Mouse (Mus musculus) embryonic stem cell, embryonic (primary cell): Measurements from ENCODE around the gene Cdc42.

Source experiments
- CTCF ChIA-PET, 4 experiments: fragments of 300-600 bp in 2 of 4; fragments of 350-600 bp in 2 of 4; sonication (Branson Sonifier 250); formaldehyde crosslinking; loops; one replicate each; lab custom pipeline; 2022; ENCODE audit warnings: inconsistent platforms in 2 of 4; lab: Charles Lee
- POLR2A ChIA-PET, 4 experiments: fragments of 300-600 bp in 2 of 4; fragments of 350-600 bp in 2 of 4; sonication (Branson Sonifier 250); formaldehyde crosslinking; loops; one replicate each; lab custom pipeline; 2022; ENCODE audit warnings: antibody characterized with exemption in 4 of 4, inconsistent platforms in 1 of 4; lab: Charles Lee

The Cdc42 gene

GRCm38 (mm10) chr4:137306577-137306888 lies 51.0 kb downstream of the Cdc42 start:
- CTCF ChIA-PET, result interaction anchor here in 2 of 4 experiments (0.9 to 5.9 kb wide), 5 partner anchors 8 to 235 kb away, joined by 4 to 28 read pairs (median 5); no protein-coding TSS in a partner anchor
- POLR2A ChIA-PET, result interaction anchor here in 1 of 4 experiments (0.5 to 0.6 kb wide), 3 partner anchors 26 to 548 kb away, joined by 3 to 5 read pairs (median 4); no protein-coding TSS in a partner anchor

GRCm38 (mm10) chr4:137305831-137306576 lies 51.5 kb downstream of the Cdc42 start:
- ChIA-PET CTCF (interaction anchor here in 3 of 4 experiments (0.5 to 5.9 kb wide), 9 partner anchors 8 to 484 kb away, joined by 3 to 28 read pairs (median 5); no protein-coding TSS in a partner anchor), POLR2A (interaction anchor here in 2 of 4 experiments (0.5 to 1.0 kb wide), 6 partner anchors 8 to 548 kb away, joined by 3 to 5 read pairs (median 4); no protein-coding TSS in a partner anchor)

- POLR2A ChIA-PET, result interaction anchor here in 1 of 4 experiments (1.0 to 1.6 kb wide), 4 partner anchors 9 to 48 kb away, joined by 3 read pairs; no protein-coding TSS in a partner anchor
- CTCF ChIA-PET, result interaction anchor here in 3 of 4 experiments (0.5 to 5.9 kb wide), 6 partner anchors 9 to 450 kb away, joined by 3 to 28 read pairs (median 4); no protein-coding TSS in a partner anchor
Measured at GRCm38 (mm10) chr4:137305066-137305465, 52.5 kb downstream of the Cdc42 start.

- ChIA-PET CTCF (interaction anchor here in 2 of 4 experiments (0.6 to 5.9 kb wide), 4 partner anchors 10 to 565 kb away, joined by 4 to 28 read pairs (median 6); no protein-coding TSS in a partner anchor), POLR2A (interaction anchor here in 2 of 4 experiments (0.6 to 1.6 kb wide), 3 partner anchors 10 to 39 kb away, joined by 3 read pairs; no protein-coding TSS in a partner anchor)
Measured at GRCm38 (mm10) chr4:137304106-137304505, 53.4 kb downstream of the Cdc42 start.

GRCm38 (mm10) chr4:137301635-137302034 lies 55.9 kb downstream of the Cdc42 start:
- ChIA-PET CTCF (interaction anchor here (0.6 to 5.9 kb wide), 7 partner anchors 12 to 225 kb away, joined by 3 to 28 read pairs (median 4); no protein-coding TSS in a partner anchor), POLR2A (interaction anchor here in 1 of 4 experiments (1.0 to 1.4 kb wide), 3 partner anchors 10 to 23 kb away, joined by 3 to 4 read pairs (median 3); no protein-coding TSS in a partner anchor)

- ChIA-PET POLR2A (interaction anchor here in 2 of 4 experiments (0.8 to 1.4 kb wide), 4 partner anchors 8 to 81 kb away, joined by 3 to 4 read pairs (median 4); no protein-coding TSS in a partner anchor), CTCF (interaction anchor here in 3 of 4 experiments (0.5 to 1.3 kb wide), 4 partner anchors 8 to 24 kb away, joined by 3 read pairs; no protein-coding TSS in a partner anchor)
Measured at GRCm38 (mm10) chr4:137300227-137300626, 57.3 kb downstream of the Cdc42 start.

GRCm38 (mm10) chr4:137298406-137298805 lies 59.1 kb downstream of the Cdc42 start:
- POLR2A ChIA-PET, result interaction anchor here in 2 of 4 experiments (0.6 kb wide), 2 partner anchors 10 to 72 kb away, joined by 3 read pairs; no protein-coding TSS in a partner anchor
- CTCF ChIA-PET, result interaction anchor here in 3 of 4 experiments (0.6 to 2.1 kb wide), 4 partner anchors 10 to 445 kb away, joined by 3 to 5 read pairs (median 4); no protein-coding TSS in a partner anchor

GRCm38 (mm10) chr4:137297611-137298010 lies 59.9 kb downstream of the Cdc42 start:
- ChIA-PET POLR2A (interaction anchor here in 1 of 4 experiments (1.0 kb wide), 1 partner anchor 8 kb away, joined by 4 read pairs; no protein-coding TSS in a partner anchor), CTCF (interaction anchor here in 2 of 4 experiments (0.6 to 2.1 kb wide), 4 partner anchors 10 to 430 kb away, joined by 3 to 5 read pairs (median 4); no protein-coding TSS in a partner anchor)

- POLR2A ChIA-PET, result interaction anchor here in 1 of 4 experiments (2.4 to 3.3 kb wide), 2 partner anchors 13 to 16 kb away, joined by 8 to 10 read pairs; no protein-coding TSS in a partner anchor
- CTCF ChIA-PET, result interaction anchor here in 2 of 4 experiments (0.6 to 1.3 kb wide), 5 partner anchors 13 to 434 kb away, joined by 3 to 4 read pairs (median 3); no protein-coding TSS in a partner anchor
Measured at GRCm38 (mm10) chr4:137294951-137295350, 62.6 kb downstream of the Cdc42 start.

- ChIA-PET CTCF (interaction anchor here in 2 of 4 experiments (0.6 to 1.3 kb wide), 5 partner anchors 14 to 434 kb away, joined by 3 to 4 read pairs (median 3); no protein-coding TSS in a partner anchor), POLR2A (interaction anchor here in 1 of 4 experiments (2.4 to 3.3 kb wide), 2 partner anchors 14 to 16 kb away, joined by 8 to 10 read pairs; no protein-coding TSS in a partner anchor)
Measured at GRCm38 (mm10) chr4:137294474-137294873, 63.0 kb downstream of the Cdc42 start.

GRCm38 (mm10) chr4:137294032-137294431 lies 63.5 kb downstream of the Cdc42 start:
- POLR2A ChIA-PET, result interaction anchor here in 1 of 4 experiments (2.4 to 3.3 kb wide), 2 partner anchors 14 to 15 kb away, joined by 8 to 10 read pairs; no protein-coding TSS in a partner anchor

GRCm38 (mm10) chr4:137292625-137293024 lies 64.9 kb downstream of the Cdc42 start:
- POLR2A ChIA-PET, result interaction anchor here in 1 of 4 experiments (0.9 to 3.3 kb wide), 4 partner anchors 8 to 14 kb away, joined by 3 to 10 read pairs (median 4); no protein-coding TSS in a partner anchor

More at GRCm38 (mm10) chr4:137294032-137294431, 63.5 kb downstream of the Cdc42 start:
- CTCF ChIA-PET, result interaction anchor here in 3 of 4 experiments (0.6 to 2.4 kb wide), 6 partner anchors 14 to 626 kb away, joined by 3 to 12 read pairs (median 4); no protein-coding TSS in a partner anchor

GRCm38 (mm10) chr4:137290250-137290649 lies 67.3 kb downstream of the Cdc42 start:
- ChIA-PET CTCF (interaction anchor here in 2 of 4 experiments (1.2 to 4.7 kb wide), 4 partner anchors 13 to 214 kb away, joined by 3 to 42 read pairs (median 16); partner anchors contain the start of gene Wnt4 (in 1 of the 2)), POLR2A (interaction anchor here in 1 of 4 experiments (0.6 kb wide), 1 partner anchor 186 kb away, joined by 3 read pairs; no protein-coding TSS in a partner anchor)

More at GRCm38 (mm10) chr4:137292625-137293024, 64.9 kb downstream of the Cdc42 start:
- CTCF ChIA-PET, result interaction anchor here in 3 of 4 experiments (1.4 to 2.4 kb wide), 3 partner anchors 9 to 16 kb away, joined by 3 to 12 read pairs (median 5); no protein-coding TSS in a partner anchor

GRCm38 (mm10) chr4:137289701-137290100 lies 67.8 kb downstream of the Cdc42 start:
- ChIA-PET CTCF (interaction anchor here in 2 of 4 experiments (1.2 to 4.7 kb wide), 5 partner anchors 12 to 214 kb away, joined by 3 to 42 read pairs (median 3); partner anchors contain the start of gene Wnt4 (in 1 of the 2)), POLR2A (interaction anchor here in 1 of 4 experiments (0.6 kb wide), 2 partner anchors 186 to 388 kb away, joined by 3 read pairs; no protein-coding TSS in a partner anchor)

- CTCF ChIA-PET, result interaction anchor here (0.6 to 4.7 kb wide), 55 partner anchors 9 to 866 kb away, joined by 3 to 42 read pairs (median 4); partner anchors contain the start of gene Wnt4 (in 2 of the 4)
- POLR2A ChIA-PET, result interaction anchor here in 3 of 4 experiments (0.8 to 1.1 kb wide), 5 partner anchors 9 to 211 kb away, joined by 3 to 5 read pairs (median 3); no protein-coding TSS in a partner anchor
Measured at GRCm38 (mm10) chr4:137287818-137288217, 69.7 kb downstream of the Cdc42 start.

GRCm38 (mm10) chr4:137287206-137287605 lies 70.3 kb downstream of the Cdc42 start:
- ChIA-PET CTCF (interaction anchor here (0.6 to 4.7 kb wide), 56 partner anchors 9 to 622 kb away, joined by 3 to 42 read pairs (median 4); partner anchors contain the start of gene Wnt4 (in 2 of the 4)), POLR2A (interaction anchor here (0.6 to 1.1 kb wide), 8 partner anchors 9 to 1913 kb away, joined by 3 to 5 read pairs (median 4); no protein-coding TSS in a partner anchor)

GRCm38 (mm10) chr4:137286662-137286953 lies 70.9 kb downstream of the Cdc42 start:
- POLR2A ChIA-PET, result interaction anchor here in 2 of 4 experiments (0.6 to 0.7 kb wide), 2 partner anchors 270 to 401 kb away, joined by 4 read pairs; no protein-coding TSS in a partner anchor
- CTCF ChIA-PET, result interaction anchor here in 3 of 4 experiments (0.6 to 4.7 kb wide), 13 partner anchors 8 to 432 kb away, joined by 3 to 42 read pairs (median 6); partner anchors contain the start of gene Wnt4 (in 2 of the 3)
